Mouse (Mus musculus) layer of hippocampus, adult 18-20 months (tissue): ENCODE results near the gene Zik1. TPM values are rescaled to one million over a fixed set of nuclear protein-coding genes. Genes with fewer than 3 reads are reported as not detected.

ENCODE experiments used
- DNase-seq, 2 experiments: peaks; one replicate each; pipeline ENCODE4 v3.0.0; 2022; ENCODE audit warnings: low spot score in 2 of 2
- long read RNA-seq: library from polyadenylated mRNA; stranded (forward); transcript quantifications from one replicate; pipeline ENCODE4 v2.0.0, GENCODE M21; 2021
- total RNA-seq, 2 experiments: library from RNA; stranded (reverse); gene quantifications; 2 replicates each; pipeline ENCODE4 v1.2.3; 2021

Gene Zik1
- 10 to 100 TPM; 15.8 to 15.9 TPM for total RNA-seq
- long read RNA-seq, full-length matches to known transcripts = 6 of 6 reads
- long read RNA-seq, partial matches to known transcripts = 0 of 6 reads
- long read RNA-seq, other reads (novel, unspliced or antisense) = 0 of 6 reads

DNA sequence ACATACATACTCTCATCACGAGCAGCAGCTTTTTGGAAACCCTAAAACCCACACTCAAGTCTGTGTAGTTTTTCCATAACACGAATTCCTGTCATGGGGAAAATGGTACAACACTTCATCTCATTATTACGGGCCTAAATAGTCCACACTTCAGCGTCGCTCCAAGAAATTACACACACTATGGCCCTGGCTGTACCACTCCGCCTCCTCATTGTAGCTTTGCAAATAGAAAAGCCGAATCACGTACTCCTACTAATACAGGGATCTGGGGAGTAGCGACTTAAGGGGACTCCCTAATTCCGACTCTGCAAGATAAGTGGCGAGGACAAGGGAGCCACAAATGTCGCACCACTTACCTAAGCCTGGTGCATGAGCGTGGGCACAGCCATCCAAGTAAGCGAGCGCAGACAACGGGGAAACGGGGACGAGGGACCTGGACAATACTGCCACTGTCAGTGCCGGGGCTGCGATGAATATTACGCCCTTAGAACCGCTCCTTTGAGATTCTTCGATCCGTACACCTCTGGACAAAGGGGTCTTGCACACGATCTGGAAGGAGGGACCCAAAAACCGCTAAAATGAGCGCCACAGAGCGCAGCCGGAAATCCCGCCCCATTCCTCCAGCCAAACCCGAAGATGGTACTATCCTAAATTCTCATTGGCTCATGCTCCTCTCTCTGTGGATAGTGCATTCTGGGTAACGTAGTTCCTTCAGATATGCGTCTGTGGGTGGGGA, at the start of gene Zik1:
Gene Zik1 (minus strand): TSS at position 609 of the 736 bp plus-strand sequence.
- DNase-seq = peak; percentile 61 to 85

DNA sequence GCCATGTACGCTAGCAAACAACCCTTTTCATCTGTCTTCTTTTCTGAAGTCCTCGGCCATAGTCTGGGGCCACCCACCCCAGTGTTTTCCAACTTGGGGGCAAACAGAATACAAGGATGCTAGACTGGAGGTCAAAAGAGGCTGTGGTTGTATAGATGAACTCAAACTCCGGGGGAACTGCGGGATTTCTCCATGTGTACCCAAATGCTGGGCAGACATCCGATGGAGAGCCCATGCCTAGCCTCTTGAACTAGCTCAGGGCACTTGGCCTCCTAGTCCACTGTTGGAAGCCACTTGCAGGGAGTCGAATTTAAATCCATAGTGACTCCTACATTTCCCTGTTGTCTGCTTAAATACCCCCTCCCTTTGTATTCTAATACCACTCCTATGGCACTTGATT, 384 bp upstream of the Zik1 start:
- no peak for DNase-seq

DNA sequence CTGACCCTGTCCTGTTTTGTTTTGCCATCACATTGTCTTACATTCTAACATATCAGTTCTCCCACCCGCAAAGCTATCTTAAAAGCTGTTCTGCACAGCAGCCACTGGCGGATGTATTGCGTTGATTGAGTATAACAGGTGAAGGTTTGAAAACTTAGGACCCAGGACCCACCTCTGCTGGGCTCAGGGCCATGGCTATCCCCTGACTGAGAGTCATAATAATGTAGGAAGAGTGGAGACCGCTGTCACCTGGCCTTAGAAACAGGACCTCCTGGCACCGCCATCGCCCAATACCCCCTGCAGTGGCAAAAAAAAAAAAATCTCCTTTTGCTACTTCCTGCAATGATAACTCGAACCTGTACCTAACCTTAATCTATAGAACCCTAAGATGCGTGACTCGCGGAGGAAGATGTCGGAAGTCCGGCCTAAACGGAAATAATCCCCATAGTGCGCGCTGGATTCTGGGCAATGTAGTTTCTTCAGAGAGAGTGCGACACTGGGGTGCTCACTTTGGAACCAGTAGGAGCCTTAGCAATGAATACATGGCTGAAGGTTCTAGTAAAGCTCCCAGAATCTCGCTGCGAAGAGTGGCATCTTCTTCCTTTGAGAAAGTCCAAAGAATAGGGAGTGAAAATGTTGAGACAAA, 14.5 kb downstream of the Zik1 start:
- peak; percentile 1 to 79 for DNase-seq

DNA sequence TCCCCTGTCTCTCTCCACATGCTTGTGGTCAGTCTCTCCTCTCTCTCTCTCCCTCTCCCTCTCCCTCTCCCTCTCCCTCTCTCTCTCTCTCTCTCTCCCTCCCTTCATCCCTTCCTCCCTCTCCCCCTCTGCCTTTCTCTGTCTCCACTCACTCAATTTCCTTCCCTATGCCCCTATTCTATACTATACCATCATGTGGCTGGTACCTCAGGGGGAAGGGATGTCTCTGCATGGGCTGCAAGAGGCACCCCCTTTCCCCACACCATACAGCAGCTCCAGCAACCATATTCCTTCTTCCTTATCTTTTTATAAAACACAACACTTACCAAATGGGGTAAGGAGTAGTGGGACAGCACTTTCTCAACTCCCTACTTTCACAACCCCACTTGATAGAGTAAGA, 15.4 kb downstream of the Zik1 start:
- no peak for DNase-seq

DNA sequence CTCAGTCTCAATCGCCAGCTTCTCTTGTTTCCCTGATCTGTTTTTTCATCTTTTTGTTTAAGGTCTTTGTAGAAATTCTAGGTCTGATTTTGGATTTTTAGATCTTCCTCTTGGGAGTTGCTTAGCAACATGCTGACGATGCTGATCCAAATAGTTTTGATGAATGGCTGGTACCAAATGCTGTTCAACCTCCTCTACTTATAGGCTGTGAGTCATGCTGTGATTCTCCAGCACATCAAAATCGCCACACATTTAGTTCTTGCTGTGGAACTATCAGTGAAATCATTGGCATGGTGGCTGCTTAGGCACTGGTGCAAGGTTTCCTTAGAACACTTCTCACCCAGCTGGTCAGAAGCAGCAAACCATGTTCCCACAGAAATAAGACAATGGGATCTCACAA, 37.0 kb downstream of the Zik1 start:
- no peak for DNase-seq

- DNase-seq = no peak
These were observed 52.2 kb downstream of the Zik1 start, which contains the start of gene Vmn1r67 for GRCm38 (mm10) chr7:10443031-10443430. Gene Vmn1r67, plus strand, starts transcription at chr7:10443331.

Other genes starting within 250 kb of the Zik1 start
- not detected for gene Vmn1r66, start 217.4 kb downstream of the Zik1 start, total RNA-seq
- gene Vmn1r67, start 52.1 kb downstream of the Zik1 start, total RNA-seq = not detected
- not detected for gene Vmn1r68, start 63.1 kb upstream of the Zik1 start, total RNA-seq
- not detected for gene Vmn1r69, start 118.3 kb upstream of the Zik1 start, total RNA-seq
- not detected for gene Vmn1r70, start 136.1 kb upstream of the Zik1 start, total RNA-seq
- gene Nlrp4b, start 192.4 kb upstream of the Zik1 start, total RNA-seq = not detected